Mouse (Mus musculus) ES-Bruce4 (cell line): ENCODE results near the gene E2f4. TPM values are rescaled to one million over a fixed set of nuclear protein-coding genes. Genes with fewer than 3 reads are reported as not detected.

Experiments used
- H3K27ac ChIP-seq: 2 replicates; pipeline ENCODE4 v1.5.1; 2012; ENCODE audit warnings: low read length, inconsistent platforms; ENCODE audit not compliant: insufficient read depth
- H3K27me3 ChIP-seq: 2 replicates; pipeline ENCODE4 v1.6.1; 2012; ENCODE audit warnings: mild to moderate bottlenecking, low read length, inconsistent platforms; ENCODE audit not compliant: control insufficient read depth, poor library complexity, insufficient read depth, severe bottlenecking
- H3K36me3 ChIP-seq: 2 replicates; pipeline ENCODE4 v1.6.1; 2012; ENCODE audit warnings: inconsistent platforms, mild to moderate bottlenecking, low read length, moderate library complexity; ENCODE audit not compliant: control insufficient read depth, poor library complexity, insufficient read depth, severe bottlenecking
- H3K4me1 ChIP-seq: one replicate; pipeline ENCODE4 v1.8.1; 2011; ENCODE audit warnings: low read length; ENCODE audit not compliant: control insufficient read depth, insufficient read depth
- H3K4me3 ChIP-seq: 2 replicates; pipeline ENCODE4 v1.5.1; 2011; ENCODE audit warnings: low read depth, mild to moderate bottlenecking, low read length
- H3K9ac ChIP-seq: 2 replicates; pipeline ENCODE4 v1.6.1; 2012; ENCODE audit warnings: low read depth, mild to moderate bottlenecking, inconsistent platforms; ENCODE audit not compliant: poor library complexity, severe bottlenecking
- H3K9me3 ChIP-seq: replicated peaks from 2 replicates; pipeline ENCODE4 v1.6.1; 2012; ENCODE audit warnings: mild to moderate bottlenecking, low read length, inconsistent platforms; ENCODE audit not compliant: control insufficient read depth, poor library complexity, insufficient read depth, severe bottlenecking
- CTCF ChIP-seq: IDR thresholded peaks from one replicate; pipeline ENCODE4 v1.8.1; 2011; ENCODE audit warnings: low read depth, low read length
- EP300 ChIP-seq: IDR thresholded peaks from 2 replicates; pipeline ENCODE4 v1.6.1; 2011; ENCODE audit warnings: low read depth, low read length; ENCODE audit not compliant: insufficient read depth
- POLR2A ChIP-seq: IDR thresholded peaks from one replicate; pipeline ENCODE4 v1.8.1; 2011; ENCODE audit warnings: low read length; ENCODE audit not compliant: insufficient read depth
- polyA plus RNA-seq: library from polyadenylated mRNA; stranded (reverse); fragments of >200 nt; gene quantifications from 2 replicates; pipeline ENCODE4 v1.2.4, GENCODE M21; 2011; ENCODE audit warnings: low read depth; ENCODE audit not compliant: missing spikeins, insufficient read depth, insufficient read length

The E2f4 gene
- polyA plus RNA-seq, 1 experiment: 104 TPM

- Histone ChIP-seq H3K27me3 (0 out of 2 replicates have a peak, but pooled peaks cover 3% of the 10 kb centered on the region), H3K4me3 (no peak overlapping the region), H3K9me3 (no peaks in the 10 kb centered on the region), H3K4me1 (peaks cover 2% of the 10 kb centered on the region), H3K9ac (no peak overlapping the region), H3K36me3 (no peaks in the 10 kb centered on the region), H3K27ac (no peak overlapping the region)
- TF ChIP-seq CTCF: no peak
- no peak for TF ChIP-seq POLR2A
- TF ChIP-seq EP300: no peak
These were observed 52.7 kb downstream of the E2f4 start for GRCm38 (mm10) chr8:105350186-105350585.

GRCm38 (mm10) chr8:105353583-105354135, 56.2 kb downstream of the E2f4 start:
- Histone ChIP-seq H3K9me3 (no peaks in the 10 kb centered on the region), H3K9ac (no peak overlapping the region), H3K27me3 (0 out of 2 replicates have a peak, but pooled peaks cover 3% of the 10 kb centered on the region), H3K27ac (no peak overlapping the region), H3K4me1 (peaks cover 2% of the 10 kb centered on the region), H3K36me3 (no peaks in the 10 kb centered on the region), H3K4me3 (no peak overlapping the region)
- no peak for TF ChIP-seq EP300
- no peak for TF ChIP-seq CTCF
- no peak for TF ChIP-seq POLR2A

- Histone ChIP-seq H3K4me3 (no peak overlapping the region), H3K9ac (no peak overlapping the region), H3K27me3 (0 out of 2 replicates have a peak, but pooled peaks cover 3% of the 10 kb centered on the region), H3K4me1 (peaks cover 5% of the 10 kb centered on the region), H3K36me3 (no peaks in the 10 kb centered on the region), H3K27ac (no peak overlapping the region), H3K9me3 (no peaks in the 10 kb centered on the region)
- TF ChIP-seq EP300 (no peak), POLR2A (no peak)
These were observed 57.1 kb downstream of the E2f4 start for GRCm38 (mm10) chr8:105354549-105354948.

Other genes with a start within 250 kb of the E2f4 start
- not detected in 2 replicates for gene Ces3a, start 249.1 kb upstream of the E2f4 start, polyA plus RNA-seq
- gene Ces3b, start 213.9 kb upstream of the E2f4 start, polyA plus RNA-seq: not detected in 2 replicates
- not detected in 2 replicates for gene Ces4a, start 165.9 kb upstream of the E2f4 start, polyA plus RNA-seq
- 77.5 and 85.5 TPM in 2 replicates for gene Cbfb, start 127.0 kb upstream of the E2f4 start, polyA plus RNA-seq
- gene D230025D16Rik, start 72.5 kb upstream of the E2f4 start, polyA plus RNA-seq: 88.0 and 90.7 TPM in 2 replicates
- gene B3gnt9, start 42.5 kb upstream of the E2f4 start, polyA plus RNA-seq: 0.37 and 0.67 TPM in 2 replicates
- gene Tradd, start 33.1 kb upstream of the E2f4 start, polyA plus RNA-seq: 4.7 and 5.6 TPM in 2 replicates
- gene Fbxl8, start 33.0 kb upstream of the E2f4 start, polyA plus RNA-seq: 1.5 and 1.9 TPM in 2 replicates
- gene Hsf4, start 27.9 kb upstream of the E2f4 start, polyA plus RNA-seq: 1.1 and 1.4 TPM in 2 replicates
- gene Nol3, start 21.5 kb upstream of the E2f4 start, polyA plus RNA-seq: 0.94 and 1.4 TPM in 2 replicates
- gene 4931428F04Rik, start 7.8 kb upstream of the E2f4 start, polyA plus RNA-seq: 8.2 and 9.4 TPM in 2 replicates
- 2.3 and 3.7 TPM in 2 replicates for gene Exoc3l, start 1.6 kb upstream of the E2f4 start, polyA plus RNA-seq
- 13.7 and 15.6 TPM in 2 replicates for gene Elmo3, start 7.9 kb downstream of the E2f4 start, polyA plus RNA-seq
- 1.5 and 1.9 TPM in 2 replicates for gene Lrrc29, start 28.6 kb downstream of the E2f4 start, polyA plus RNA-seq
- gene Tmem208, start 28.7 kb downstream of the E2f4 start, polyA plus RNA-seq: 31.8 and 33.3 TPM in 2 replicates
- 13.0 and 15.4 TPM in 2 replicates for gene Fhod1, start 50.3 kb downstream of the E2f4 start, polyA plus RNA-seq
- 13.7 and 14.7 TPM in 2 replicates for gene Slc9a5, start 51.2 kb downstream of the E2f4 start, polyA plus RNA-seq
- 2.6 and 3.2 TPM in 2 replicates for gene Plekhg4, start 75.6 kb downstream of the E2f4 start, polyA plus RNA-seq
- 2.4 and 3.7 TPM in 2 replicates for gene Kctd19, start 115.8 kb downstream of the E2f4 start, polyA plus RNA-seq
- 0.35 and 1.3 TPM in 2 replicates for gene Lrrc36, start 115.9 kb downstream of the E2f4 start, polyA plus RNA-seq
- 14.4 and 19.0 TPM in 2 replicates for gene Tppp3, start 173.9 kb downstream of the E2f4 start, polyA plus RNA-seq
- 6.8 and 9.2 TPM in 2 replicates for gene Zdhhc1, start 199.2 kb downstream of the E2f4 start, polyA plus RNA-seq
- 0.54 and 0.61 TPM in 2 replicates for gene Hsd11b2, start 221.1 kb downstream of the E2f4 start, polyA plus RNA-seq